Mouse (Mus musculus) thymus, adult 2 months (tissue): Measurements from ENCODE around the gene Pla1a.

Experiments used
- CTCF ChIP-seq: fragments of 200-500 bp; IDR thresholded peaks from 2 replicates; pipeline ENCODE4 v1.5.1; 2012; ENCODE audit warnings: mild to moderate bottlenecking, control low read depth, low read length, moderate library complexity, borderline replicate concordance; ENCODE audit not compliant: control insufficient read depth, poor library complexity, insufficient read depth; ENCODE audit errors: extremely low read depth
- POLR2A ChIP-seq: fragments of 200-500 bp; IDR thresholded peaks from 2 replicates; pipeline ENCODE4 v1.6.1; 2012; ENCODE audit warnings: mild to moderate bottlenecking, low read length, control low read depth, moderate library complexity; ENCODE audit not compliant: control insufficient read depth, poor library complexity, insufficient read depth; ENCODE audit errors: extremely low read depth

GRCm38 (mm10) chr16:38350939-38351338, 82.0 kb downstream of the Pla1a start:
- no peak for TF ChIP-seq POLR2A
- TF ChIP-seq CTCF, result no peak
